Mouse (Mus musculus) limb, embryonic 10.5 days (tissue): ENCODE measurements around the gene Coro7. TPM values are rescaled to one million over a fixed set of nuclear protein-coding genes. Genes with fewer than 3 reads are reported as not detected.

Source experiments
- DNase-seq: peaks from one replicate; pipeline ENCODE4 v3.0.0-alpha.2; 2017; ENCODE audit warnings: low spot score
- H3K27ac ChIP-seq: fragments of 300-500 bp; sonication (generic); 2 replicates; pipeline ENCODE4 v1.5.1; 2016; ENCODE audit warnings: mild to moderate bottlenecking
- H3K27me3 ChIP-seq: fragments of 300-500 bp; sonication (generic); 2 replicates; pipeline ENCODE4 v1.6.1; 2016; ENCODE audit warnings: low read depth, mild to moderate bottlenecking; ENCODE audit not compliant: poor library complexity, severe bottlenecking
- H3K36me3 ChIP-seq: fragments of 300-500 bp; sonication (generic); 2 replicates; pipeline ENCODE4 v1.6.1; 2016; ENCODE audit warnings: mild to moderate bottlenecking, moderate library complexity
- H3K4me1 ChIP-seq: fragments of 300-500 bp; sonication (generic); 2 replicates; pipeline ENCODE4 v1.6.1; 2016
- H3K4me3 ChIP-seq: fragments of 300-500 bp; sonication (generic); 2 replicates; pipeline ENCODE4 v1.5.1; 2016; ENCODE audit warnings: mild to moderate bottlenecking, moderate library complexity
- H3K9me3 ChIP-seq: fragments of 300-500 bp; sonication (generic); replicated peaks from 2 replicates; pipeline ENCODE4 v1.6.1; 2016; ENCODE audit warnings: mild to moderate bottlenecking
- WGBS: fragments of 180-500 bp; shearing (Covaris S2); methylation state at CpG from one replicate; pipeline ENCODE4 v1.1.7; 2016; 5-methylcytosine and 5-hydroxymethylcytosine counted together
- polyA plus RNA-seq: library from polyadenylated mRNA; unstranded; fragments of >200 nt; fragmentation: Nextera tagmentation; extraction: Ambion mirVana; gene quantifications from 2 replicates; pipeline ENCODE4 v1.2.1, GENCODE M21; 2016

Gene Coro7
- polyA plus RNA-seq, 1 experiment from 2014 or later: 22.9 TPM

GRCm38 (mm10) chr16:4651624-4652023, 28.0 kb downstream of the Coro7 start:
- peaks cover 94% of the 10 kb centered on the region for H3K36me3 ChIP-seq
- H3K27ac ChIP-seq: peak overlapping the region; percentile 95
- H3K4me1 ChIP-seq: peaks cover 100% of the 10 kb centered on the region
- 21% methylated on average over 7 of the region's 7 CpGs for WGBS
- no peaks in the 10 kb centered on the region for H3K9me3 ChIP-seq
- H3K4me3 ChIP-seq: peak overlapping the region; percentile 37
- no peaks in the 10 kb centered on the region for H3K27me3 ChIP-seq
- DNase-seq: peak; percentile 91

GRCm38 (mm10) chr16:4651081-4651480, 28.5 kb downstream of the Coro7 start:
- peaks cover 100% of the 10 kb centered on the region for H3K4me1 ChIP-seq

GRCm38 (mm10) chr16:4650161-4650560, 29.4 kb downstream of the Coro7 start:
- peaks cover 100% of the 10 kb centered on the region for H3K4me1 ChIP-seq
- H3K9me3 ChIP-seq: no peaks in the 10 kb centered on the region
- H3K36me3 ChIP-seq: peaks cover 99% of the 10 kb centered on the region
- no peaks in the 10 kb centered on the region for H3K27me3 ChIP-seq
- WGBS: 94% methylated on average over 3 of the region's 3 CpGs
- H3K4me3 ChIP-seq: no peak overlapping the region
- H3K27ac ChIP-seq: peak overlapping the region; percentile 95
- DNase-seq: no peak

More at GRCm38 (mm10) chr16:4651081-4651480, 28.5 kb downstream of the Coro7 start:
- peak overlapping the region; percentile 95 for H3K27ac ChIP-seq
- no peak for DNase-seq
- H3K27me3 ChIP-seq: no peaks in the 10 kb centered on the region
- 74% methylated on average over 1 of the region's 1 CpGs for WGBS
- H3K36me3 ChIP-seq: peaks cover 99% of the 10 kb centered on the region
- H3K4me3 ChIP-seq: no peak overlapping the region
- H3K9me3 ChIP-seq: no peaks in the 10 kb centered on the region

GRCm38 (mm10) chr16:4649692-4650091, 29.9 kb downstream of the Coro7 start:
- H3K9me3 ChIP-seq: no peaks in the 10 kb centered on the region
- 86% methylated on average over 11 of the region's 11 CpGs for WGBS
- H3K36me3 ChIP-seq: peaks cover 98% of the 10 kb centered on the region
- DNase-seq: no peak
- no peaks in the 10 kb centered on the region for H3K27me3 ChIP-seq
- H3K27ac ChIP-seq: peak overlapping the region; percentile 95
- peaks cover 100% of the 10 kb centered on the region for H3K4me1 ChIP-seq
- no peak overlapping the region for H3K4me3 ChIP-seq

- WGBS: 85% methylated on average over 5 of the region's 5 CpGs
- H3K27me3 ChIP-seq: no peaks in the 10 kb centered on the region
- H3K4me1 ChIP-seq: peaks cover 100% of the 10 kb centered on the region
- no peaks in the 10 kb centered on the region for H3K9me3 ChIP-seq
- DNase-seq: no peak
- peak overlapping the region; percentile 95 for H3K27ac ChIP-seq
- peaks cover 98% of the 10 kb centered on the region for H3K36me3 ChIP-seq
- H3K4me3 ChIP-seq: no peak overlapping the region
Observed at GRCm38 (mm10) chr16:4649211-4649610, 30.4 kb downstream of the Coro7 start.

- peaks cover 100% of the 10 kb centered on the region for H3K4me1 ChIP-seq
- H3K36me3 ChIP-seq: peaks cover 99% of the 10 kb centered on the region
Observed at GRCm38 (mm10) chr16:4648416-4649023, 31.1 kb downstream of the Coro7 start.

GRCm38 (mm10) chr16:4647651-4648141, 31.9 kb downstream of the Coro7 start:
- DNase-seq: no peak
- Histone ChIP-seq H3K4me1 (peaks cover 100% of the 10 kb centered on the region), H3K27me3 (no peaks in the 10 kb centered on the region), H3K27ac (peak overlapping the region; percentile 95), H3K36me3 (peaks cover 99% of the 10 kb centered on the region), H3K9me3 (no peaks in the 10 kb centered on the region), H3K4me3 (no peak overlapping the region)
- WGBS: 79% methylated on average over 13 of the region's 13 CpGs

More at GRCm38 (mm10) chr16:4648416-4649023, 31.1 kb downstream of the Coro7 start:
- Histone ChIP-seq H3K4me3 (no peak overlapping the region), H3K27me3 (no peaks in the 10 kb centered on the region), H3K9me3 (no peaks in the 10 kb centered on the region), H3K27ac (peak overlapping the region; percentile 95)
- WGBS: 91% methylated on average over 28 of the region's 28 CpGs
- no peak for DNase-seq

GRCm38 (mm10) chr16:4646831-4647230, 32.7 kb downstream of the Coro7 start:
- Histone ChIP-seq H3K27ac (peak overlapping the region; percentile 95; the same call in 1 of the 2 replicates), H3K4me1 (peaks cover 100% of the 10 kb centered on the region), H3K9me3 (no peaks in the 10 kb centered on the region), H3K4me3 (no peak overlapping the region), H3K36me3 (peaks cover 98% of the 10 kb centered on the region), H3K27me3 (no peaks in the 10 kb centered on the region)
- 69% methylated on average over 4 of the region's 4 CpGs for WGBS
- DNase-seq: no peak

GRCm38 (mm10) chr16:4645867-4646266, 33.7 kb downstream of the Coro7 start:
- DNase-seq: no peak
- Histone ChIP-seq H3K36me3 (peaks cover 94% of the 10 kb centered on the region), H3K27ac (peak overlapping the region; percentile 95; the same call in 1 of the 2 replicates), H3K9me3 (no peaks in the 10 kb centered on the region), H3K4me3 (no peak overlapping the region), H3K4me1 (peaks cover 100% of the 10 kb centered on the region), H3K27me3 (no peaks in the 10 kb centered on the region)
- 85% methylated on average over 4 of the region's 4 CpGs for WGBS

- H3K36me3 ChIP-seq: peaks cover 74% of the 10 kb centered on the region
- H3K4me3 ChIP-seq: no peak overlapping the region
- 85% methylated on average over 11 of the region's 11 CpGs for WGBS
- peak overlapping the region; percentile 87 for H3K27ac ChIP-seq
- no peaks in the 10 kb centered on the region for H3K27me3 ChIP-seq
- H3K4me1 ChIP-seq: peaks cover 94% of the 10 kb centered on the region
- no peak for DNase-seq
- H3K9me3 ChIP-seq: no peaks in the 10 kb centered on the region
Observed at GRCm38 (mm10) chr16:4643670-4644419, 35.7 kb downstream of the Coro7 start.

GRCm38 (mm10) chr16:4642937-4643336, 36.6 kb downstream of the Coro7 start:
- peak overlapping the region; percentile 74 for H3K4me3 ChIP-seq
- H3K27ac ChIP-seq: peak overlapping the region; percentile 87
- H3K4me1 ChIP-seq: peaks cover 86% of the 10 kb centered on the region
- no peaks in the 10 kb centered on the region for H3K9me3 ChIP-seq
- WGBS: 82% methylated on average over 6 of the region's 6 CpGs
- peaks cover 65% of the 10 kb centered on the region for H3K36me3 ChIP-seq
- H3K27me3 ChIP-seq: no peaks in the 10 kb centered on the region
- DNase-seq: no peak

GRCm38 (mm10) chr16:4642190-4642589, 37.4 kb downstream of the Coro7 start:
- Histone ChIP-seq H3K9me3 (no peaks in the 10 kb centered on the region), H3K27ac (peak overlapping the region; percentile 87), H3K27me3 (no peaks in the 10 kb centered on the region), H3K4me1 (peaks cover 81% of the 10 kb centered on the region), H3K36me3 (peaks cover 63% of the 10 kb centered on the region), H3K4me3 (peak overlapping the region; percentile 74)
- DNase-seq: no peak
- 36% methylated on average over 13 of the region's 13 CpGs for WGBS
